Mouse (Mus musculus): ENCODE results near the gene Clip2. TPM values are rescaled to one million over a fixed set of nuclear protein-coding genes. Genes with fewer than 3 reads are reported as not detected.

The Clip2 gene
- total RNA-seq, 2 experiments from 2014 or later, result 15.8 to 17.6 TPM

DNA sequence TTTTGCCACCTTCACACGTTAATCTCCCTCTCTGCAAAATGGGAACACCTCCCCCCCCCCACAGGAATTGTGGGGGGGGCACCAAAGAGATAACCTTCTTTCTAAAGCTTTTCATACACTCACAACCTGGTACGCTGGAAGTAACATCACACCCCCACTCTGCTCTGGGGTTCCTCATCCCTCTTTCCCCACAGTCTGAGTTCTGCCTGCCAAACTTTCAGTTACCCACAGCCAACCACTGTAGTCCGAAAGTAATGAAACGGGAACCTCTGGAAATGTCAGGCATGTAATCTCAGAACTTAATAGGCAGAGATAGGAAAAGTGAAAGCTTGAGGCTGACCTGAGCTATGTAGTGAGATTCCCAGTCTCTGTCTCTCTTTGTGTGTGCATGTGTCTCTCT, 15.2 kb upstream of the Clip2 start:
- DNase-seq (ENCODE audit: low spot score in 2 of 2), result no peak

- DNase-seq (ENCODE audit: low spot score in 2 of 2), result no peak
Measured at GRCm38 (mm10) chr5:134565696-134566095, 13.5 kb upstream of the Clip2 start.

DNA sequence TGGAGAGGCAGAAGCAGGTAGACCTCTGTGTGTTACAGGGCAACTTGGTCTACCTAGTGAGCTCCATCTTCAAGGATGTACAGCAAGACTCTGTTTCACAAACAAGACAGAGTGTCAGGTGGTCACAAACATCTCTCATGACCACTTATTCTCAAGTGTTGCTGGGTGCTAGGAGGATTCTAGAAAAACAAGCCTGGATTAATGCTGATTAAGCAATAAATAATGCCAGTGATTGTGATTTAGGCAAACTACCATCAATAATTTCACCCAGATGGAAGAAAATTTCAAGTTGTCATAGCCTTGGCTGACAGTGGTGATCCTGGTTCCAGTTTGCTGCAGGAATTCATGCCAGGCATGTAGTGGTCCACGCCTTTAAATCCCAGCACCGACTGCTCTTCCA, 12.0 kb upstream of the Clip2 start:
- no peak for DNase-seq (ENCODE audit: low spot score in 2 of 2)

DNA sequence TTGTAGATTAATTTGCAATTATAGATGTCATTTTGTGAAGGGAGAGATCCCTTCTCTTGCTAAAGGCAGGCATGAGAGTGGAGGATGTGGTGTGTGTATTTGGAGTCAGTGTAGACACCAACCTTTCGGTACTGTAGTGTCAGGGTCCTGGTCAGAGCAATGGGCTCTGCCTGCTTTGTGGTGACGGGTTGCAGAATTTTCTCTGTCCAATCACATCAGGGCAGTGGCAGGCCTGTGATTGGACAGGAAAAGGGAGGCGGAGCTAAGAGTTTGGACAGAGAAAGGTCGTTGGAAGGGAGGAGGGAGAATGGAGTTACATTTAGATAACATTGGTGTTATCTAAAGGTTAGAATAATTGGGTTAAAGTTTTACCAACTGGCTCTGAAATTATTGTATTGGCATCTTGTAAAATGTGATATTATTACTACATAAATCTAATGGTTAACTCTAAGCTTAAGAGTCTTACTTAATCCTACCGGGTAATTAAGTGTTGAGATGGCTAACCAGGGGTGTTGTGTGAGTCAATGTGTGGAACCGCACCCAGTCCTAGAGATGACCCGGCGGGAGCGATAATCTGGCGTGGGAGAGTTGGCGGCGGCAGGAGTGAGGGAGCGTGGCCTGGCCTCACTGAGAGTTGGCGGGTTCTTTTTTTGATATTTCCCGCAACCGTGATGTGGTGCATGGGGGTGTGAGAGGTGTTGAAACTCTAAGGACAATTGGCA, 8.4 kb upstream of the Clip2 start:
- DNase-seq (ENCODE audit: low spot score in 2 of 2), result no peak

DNA sequence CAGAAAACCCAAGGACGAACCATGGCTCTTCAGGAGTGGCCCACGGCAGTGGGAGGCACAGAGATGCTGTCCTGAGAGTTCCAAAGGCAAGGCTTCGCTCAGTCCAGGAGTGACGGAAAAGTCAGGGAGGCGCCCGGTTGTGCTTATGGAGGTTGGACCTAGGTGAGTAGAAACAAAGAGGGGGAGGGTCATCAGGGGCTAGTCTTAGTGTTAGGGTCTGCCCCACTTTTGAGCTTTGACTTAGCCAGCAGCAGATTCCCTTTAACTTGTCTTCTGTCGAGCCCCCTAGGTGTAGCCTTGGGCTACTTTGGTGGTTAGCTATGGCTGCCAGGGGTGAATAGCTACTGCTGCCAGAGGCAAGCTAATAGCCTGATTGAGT, 7.8 kb upstream of the Clip2 start, which contains the start of gene Syna:
TSS of gene Syna (minus strand) at position 101 of the 379 bp plus-strand sequence.
- no peak for DNase-seq (ENCODE audit: low spot score in 2 of 2)

GRCm38 (mm10) chr5:134555463-134556164, 3.4 kb upstream of the Clip2 start:
- peak in 1 of 2 experiments; percentile 67 for DNase-seq (ENCODE audit: low spot score in 2 of 2)

- DNase-seq (ENCODE audit: low spot score in 2 of 2), result no peak
Measured at GRCm38 (mm10) chr5:134553951-134554546, 1.8 kb upstream of the Clip2 start.

DNA sequence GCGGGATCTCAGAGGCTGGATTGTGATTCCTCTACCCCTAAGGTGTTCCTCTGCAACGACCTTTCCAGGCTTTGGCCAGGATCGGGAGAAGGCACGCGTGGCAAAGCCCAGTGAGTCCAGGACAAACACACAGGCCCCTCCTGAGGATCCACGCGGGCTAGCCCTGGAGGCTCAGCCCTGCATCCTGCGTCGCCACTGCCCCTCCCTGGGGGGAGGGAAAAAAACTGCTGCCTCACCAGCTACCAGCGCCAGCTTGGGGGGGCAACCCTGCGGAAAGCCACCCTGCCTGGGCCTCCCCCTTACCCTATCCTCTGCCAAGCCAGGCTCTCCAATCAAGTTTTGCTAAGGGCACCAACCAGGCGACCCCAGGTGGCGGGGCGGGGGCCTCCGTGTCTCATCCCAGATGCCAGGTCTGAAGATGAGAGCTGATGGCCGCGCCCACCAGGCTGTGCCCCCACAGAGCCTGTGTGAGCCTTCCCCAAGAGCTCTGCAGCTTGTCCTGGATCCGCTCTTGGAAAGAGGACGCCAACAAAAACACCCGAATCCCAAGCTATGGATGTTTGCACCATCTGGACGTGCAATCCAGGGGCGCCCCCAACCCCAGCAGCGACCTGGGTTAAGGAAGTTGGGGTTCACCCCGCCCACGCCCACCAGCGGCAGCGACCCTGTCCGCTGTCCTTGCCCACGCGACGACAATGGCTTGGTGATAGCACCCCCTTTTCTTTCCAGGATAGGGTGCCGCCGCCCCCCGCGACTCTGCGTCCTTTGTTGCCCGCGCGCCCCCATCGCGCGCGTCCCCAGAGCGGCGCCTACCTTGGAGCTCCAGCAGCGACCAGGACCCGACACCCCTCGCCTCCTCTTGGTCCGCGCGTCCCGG, 763 bp downstream of the Clip2 start:
- DNase-seq (ENCODE audit: low spot score in 2 of 2), result peak in 1 of 2 experiments; percentile 45

DNA sequence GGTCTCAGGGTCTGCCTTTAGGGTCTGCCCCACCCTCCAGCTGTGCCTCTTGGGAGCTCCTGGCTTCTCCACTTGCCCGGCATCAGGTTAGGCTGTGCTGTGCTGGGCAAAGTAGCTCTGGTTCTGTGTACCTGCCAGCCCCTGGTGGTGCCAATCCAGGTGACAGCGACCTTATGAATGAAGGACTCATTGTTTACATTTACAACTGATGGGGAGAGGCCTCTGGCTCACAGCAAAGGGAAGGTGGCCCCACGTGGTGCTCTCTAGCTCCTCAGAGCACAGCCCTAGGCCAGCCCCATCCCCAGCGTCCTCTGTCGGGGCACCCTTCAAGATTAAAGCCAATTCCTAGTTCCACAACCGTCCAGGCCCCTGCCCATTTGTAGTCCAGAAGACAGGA, 1.4 kb downstream of the Clip2 start:
- no peak for DNase-seq (ENCODE audit: low spot score in 2 of 2)

GRCm38 (mm10) chr5:134549640-134550168, 2.5 kb downstream of the Clip2 start:
- no peak for DNase-seq (ENCODE audit: low spot score in 2 of 2)

DNA sequence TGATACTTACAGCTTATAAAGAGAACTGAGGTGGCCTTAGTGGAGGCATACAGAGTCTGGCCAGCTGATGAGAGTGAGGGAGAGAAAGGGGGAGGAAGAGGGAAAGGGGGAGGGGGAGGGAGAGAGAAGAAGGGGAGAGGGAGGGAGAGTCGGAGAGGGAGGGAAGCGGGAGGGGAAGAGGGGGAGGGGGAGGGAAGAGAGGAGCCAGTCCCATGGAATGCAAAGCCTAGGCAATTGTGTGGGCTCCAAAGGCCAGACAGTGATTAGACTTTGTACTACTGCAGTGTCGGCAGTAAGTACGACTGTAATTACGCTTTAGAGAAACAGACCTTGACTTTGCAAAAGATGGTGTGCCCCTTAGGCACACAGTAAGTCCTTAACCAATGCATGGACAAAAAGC, 3.9 kb downstream of the Clip2 start:
- no peak for DNase-seq (ENCODE audit: low spot score in 2 of 2)

- no peak for DNase-seq (ENCODE audit: low spot score in 2 of 2)
Measured at GRCm38 (mm10) chr5:134546790-134547189, 5.4 kb downstream of the Clip2 start.

DNA sequence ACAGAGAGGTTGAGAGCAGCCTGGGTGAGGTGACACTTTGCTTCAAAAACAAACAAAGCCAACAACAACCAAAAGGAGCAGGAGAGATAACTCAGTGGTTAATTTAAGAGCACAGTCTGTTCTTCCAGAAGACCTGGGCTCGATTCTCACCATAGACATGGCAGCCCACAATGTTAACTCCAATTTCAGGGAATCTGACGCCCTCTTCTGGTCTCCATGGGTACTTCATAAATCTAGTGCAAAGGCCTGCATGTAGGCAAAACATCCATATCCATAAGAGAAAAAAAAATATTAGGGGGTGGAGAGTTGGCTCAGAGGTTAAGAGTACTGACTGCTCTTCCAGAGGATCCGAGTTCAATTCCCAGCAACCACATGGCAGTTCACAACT, 7.0 kb downstream of the Clip2 start:
- DNase-seq (ENCODE audit: low spot score in 2 of 2), result no peak

- DNase-seq (ENCODE audit: low spot score in 2 of 2), result no peak
Measured at GRCm38 (mm10) chr5:134544516-134545241, 7.6 kb downstream of the Clip2 start.

GRCm38 (mm10) chr5:134541640-134542039, 10.6 kb downstream of the Clip2 start:
- peak in 1 of 2 experiments; percentile 44 for DNase-seq (ENCODE audit: low spot score in 2 of 2)

DNA sequence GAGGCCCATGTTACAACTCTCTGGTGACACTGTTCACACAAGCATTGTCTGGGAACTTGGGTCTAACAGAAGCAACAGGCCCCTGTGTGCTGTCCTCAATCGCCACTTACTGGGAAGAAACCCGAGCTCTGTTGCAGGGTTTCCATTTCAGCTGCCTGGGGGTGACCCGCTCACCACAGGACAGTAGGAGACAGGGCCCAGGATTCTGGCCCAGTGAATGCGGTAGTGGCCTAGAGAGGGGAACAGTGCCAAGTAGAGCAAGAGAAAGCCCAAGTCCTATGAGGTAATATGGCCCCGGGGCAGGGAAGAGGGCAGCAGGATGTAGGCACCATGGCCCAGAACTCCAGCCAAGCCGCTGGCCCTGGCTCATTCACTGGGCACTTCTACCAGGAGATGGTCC, 11.4 kb downstream of the Clip2 start:
- peak in 1 of 2 experiments; percentile 39 for DNase-seq (ENCODE audit: low spot score in 2 of 2)

- DNase-seq (ENCODE audit: low spot score in 2 of 2), result peak in 1 of 2 experiments; percentile 68
Measured at GRCm38 (mm10) chr5:134539891-134540290, 12.3 kb downstream of the Clip2 start.

- no peak for DNase-seq (ENCODE audit: low spot score in 2 of 2)
Measured at GRCm38 (mm10) chr5:134536036-134536435, 16.2 kb downstream of the Clip2 start.

GRCm38 (mm10) chr5:134532417-134532816, 19.8 kb downstream of the Clip2 start:
- no peak for DNase-seq (ENCODE audit: low spot score in 2 of 2)

DNA sequence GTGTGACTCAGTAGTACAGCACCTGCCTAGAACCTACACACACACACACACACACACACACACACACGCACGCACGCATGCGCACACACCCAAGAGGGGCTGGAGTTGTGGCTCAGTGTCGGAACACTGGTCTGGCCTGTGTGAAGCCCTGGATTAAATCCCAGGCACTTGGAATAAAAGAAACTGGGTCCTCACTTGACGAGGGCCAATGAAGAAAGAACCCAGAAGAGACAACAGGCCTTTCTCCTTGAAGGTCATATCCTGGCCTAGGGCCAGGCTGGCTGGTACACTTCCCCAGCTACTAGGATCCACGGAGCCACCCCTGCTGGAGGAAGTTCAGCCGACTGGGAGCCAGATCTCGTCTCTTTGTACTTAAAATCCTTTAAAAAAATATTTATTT, 20.6 kb downstream of the Clip2 start:
- DNase-seq (ENCODE audit: low spot score in 2 of 2), result no peak

Measured in gastrocnemius, postnatal 4 days (tissue).